Mouse (Mus musculus) adrenal gland, adult (tissue): ENCODE results near the gene Lcorl.

ENCODE experiments used
- DNase-seq, 2 experiments: peaks; one replicate each; pipeline ENCODE4 v3.0.0; 2022 to 2023; ENCODE audit warnings: low spot score in 1 of 2; ENCODE audit not compliant: inconsistent age in 2 of 2

Lcorl gene

GRCm38 (mm10) chr5:45857254-45858011 is at the start of gene Lcorl:
Gene Lcorl (minus strand): TSS chr5:45857615.
- peak; percentile 97 to 99 for DNase-seq

GRCm38 (mm10) chr5:45904683-45905082 is 47.3 kb upstream of the Lcorl start:
- DNase-seq: no peak

DNA sequence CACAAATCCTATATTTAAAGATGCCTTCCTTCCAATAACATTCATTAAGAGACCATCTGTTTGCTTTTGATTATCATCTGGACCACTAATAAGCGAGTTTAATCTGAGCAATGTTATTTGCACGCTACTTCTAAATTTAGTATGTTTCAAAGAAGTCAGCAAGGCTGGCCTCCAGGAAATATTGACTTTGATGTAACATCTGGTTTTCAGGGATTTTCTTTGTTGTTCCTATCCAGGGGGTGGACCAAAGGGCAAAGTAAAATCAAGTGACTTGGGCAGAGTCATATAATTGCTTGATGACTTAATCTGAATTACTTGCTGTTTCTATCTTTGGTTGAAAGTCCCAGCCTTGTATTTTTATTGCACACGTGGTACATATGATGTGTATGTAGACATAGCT is 45.8 kb upstream of the Lcorl start:
- DNase-seq: peak in 1 of 2 experiments; percentile 28

GRCm38 (mm10) chr5:45895362-45895761 is 37.9 kb upstream of the Lcorl start:
- no peak for DNase-seq

DNA sequence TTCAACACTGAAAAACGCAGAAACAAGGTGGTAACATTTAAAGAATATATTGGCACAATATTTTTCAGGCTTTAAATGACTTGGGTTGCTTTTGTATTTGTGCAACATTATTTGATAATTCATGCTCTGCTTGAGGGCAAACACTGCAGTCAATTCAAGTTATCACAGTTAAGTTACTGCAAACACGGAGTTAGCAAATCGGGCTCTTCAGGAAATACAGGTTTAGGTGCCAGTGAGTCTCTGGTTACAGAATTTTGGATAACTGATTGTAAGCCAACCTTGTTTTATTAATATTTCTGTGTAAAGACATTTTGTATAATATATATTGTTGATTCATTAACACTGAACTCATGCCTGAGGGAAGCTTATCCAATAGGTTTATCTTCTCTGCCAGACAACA is 36.3 kb upstream of the Lcorl start:
- no peak for DNase-seq

- DNase-seq: no peak
Measured at GRCm38 (mm10) chr5:45876328-45876727, 18.9 kb upstream of the Lcorl start.

GRCm38 (mm10) chr5:45875472-45875871 is 18.1 kb upstream of the Lcorl start:
- no peak for DNase-seq

DNA sequence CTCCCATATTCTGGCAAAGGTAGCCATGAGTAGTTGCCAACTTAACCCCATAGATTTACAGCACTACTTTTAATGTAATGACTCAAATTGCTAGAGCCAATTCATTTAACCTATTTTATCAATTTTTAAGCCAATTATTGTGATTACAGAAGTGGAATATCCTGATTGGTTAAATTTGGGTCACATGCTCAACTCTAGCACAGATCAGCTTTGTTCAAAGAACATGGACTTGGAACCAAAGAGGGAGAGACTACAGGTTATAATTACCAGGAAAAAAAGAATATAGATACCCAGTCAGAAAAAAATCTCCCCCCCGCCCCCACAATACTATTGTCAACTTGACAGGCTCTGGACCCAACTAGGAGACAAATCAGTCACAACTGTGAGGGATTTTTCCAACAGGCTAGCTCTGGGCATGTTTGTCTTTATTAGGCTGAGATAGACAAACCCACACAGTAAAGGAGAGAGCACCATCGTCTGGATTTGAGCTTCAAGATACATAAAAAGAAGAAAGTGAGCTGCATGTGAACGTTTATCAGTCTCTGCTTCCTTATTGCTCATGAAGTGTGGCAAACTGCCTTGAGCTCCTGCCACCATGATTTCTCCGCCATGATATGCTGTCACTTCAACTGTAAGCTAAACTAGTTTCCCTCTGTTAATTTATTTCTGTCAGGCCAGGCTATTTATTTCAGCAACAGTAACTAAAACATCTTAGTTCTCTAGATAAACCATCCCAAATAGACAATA is 17.0 kb upstream of the Lcorl start:
- no peak for DNase-seq

DNA sequence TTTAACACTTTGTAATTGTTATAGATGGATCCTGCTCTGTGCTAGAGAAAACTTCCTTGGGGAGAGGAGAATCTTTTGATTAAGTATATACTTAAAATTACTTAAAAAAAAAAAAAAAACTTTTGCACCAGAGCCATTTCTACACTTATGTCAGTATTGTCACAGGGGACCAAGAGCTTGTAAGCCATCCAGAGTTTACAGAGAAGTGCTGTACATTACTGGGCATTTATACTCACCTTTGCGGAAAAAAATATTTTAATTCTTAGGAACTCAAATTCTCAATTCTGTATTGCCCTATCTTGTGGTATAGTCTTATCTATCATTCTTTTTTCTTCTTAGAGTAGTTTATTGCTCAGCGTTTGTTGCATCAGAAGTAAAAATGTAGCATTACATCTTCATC is 953 bp upstream of the Lcorl start:
- no peak for DNase-seq

DNA sequence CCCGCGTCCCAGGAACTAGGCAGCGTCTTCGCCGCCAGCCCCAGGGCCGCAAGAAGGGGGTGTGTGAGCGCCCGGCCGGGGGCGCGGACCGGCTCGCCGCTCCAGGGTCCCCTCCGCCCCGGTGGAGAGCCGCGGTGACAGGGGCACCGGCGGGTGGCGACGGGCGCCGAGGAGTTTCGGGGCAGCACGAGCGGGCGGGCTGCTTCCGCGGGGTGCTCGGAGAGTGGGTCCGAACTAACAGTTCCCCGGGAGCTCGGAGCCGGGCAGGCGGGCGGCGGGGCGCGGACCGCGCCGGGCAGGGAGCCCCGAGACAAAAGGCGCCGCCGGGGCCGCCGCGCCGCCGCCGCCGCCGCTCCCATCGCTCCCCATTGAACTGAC is 550 bp downstream of the Lcorl start:
- no peak for DNase-seq

DNA sequence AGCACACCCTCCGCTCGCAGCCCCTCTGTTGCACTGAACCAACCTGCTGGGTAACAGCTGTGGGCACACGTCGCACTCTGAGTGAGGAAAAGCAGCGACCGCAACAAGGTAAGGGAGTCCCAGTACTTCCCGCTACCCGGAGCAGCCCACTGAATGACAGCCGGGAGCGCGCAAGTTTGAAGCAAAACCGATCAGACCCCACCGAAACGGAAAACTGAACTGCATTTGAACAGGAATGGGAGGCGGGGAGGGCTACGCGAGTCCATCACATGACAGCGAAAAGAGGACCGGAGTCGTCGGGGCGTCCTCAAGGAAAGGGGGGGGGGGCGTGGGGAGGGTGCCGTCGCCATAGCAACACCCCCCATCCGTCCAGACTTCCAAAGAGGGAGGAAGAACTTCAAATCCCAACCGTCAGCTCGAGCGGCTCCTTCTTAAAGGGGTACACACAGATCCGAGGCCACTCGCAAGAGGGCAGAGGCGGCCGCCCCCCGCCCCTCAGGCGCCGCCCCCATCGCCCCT is 1.1 kb downstream of the Lcorl start:
- DNase-seq: peak; percentile 66 to 89

DNA sequence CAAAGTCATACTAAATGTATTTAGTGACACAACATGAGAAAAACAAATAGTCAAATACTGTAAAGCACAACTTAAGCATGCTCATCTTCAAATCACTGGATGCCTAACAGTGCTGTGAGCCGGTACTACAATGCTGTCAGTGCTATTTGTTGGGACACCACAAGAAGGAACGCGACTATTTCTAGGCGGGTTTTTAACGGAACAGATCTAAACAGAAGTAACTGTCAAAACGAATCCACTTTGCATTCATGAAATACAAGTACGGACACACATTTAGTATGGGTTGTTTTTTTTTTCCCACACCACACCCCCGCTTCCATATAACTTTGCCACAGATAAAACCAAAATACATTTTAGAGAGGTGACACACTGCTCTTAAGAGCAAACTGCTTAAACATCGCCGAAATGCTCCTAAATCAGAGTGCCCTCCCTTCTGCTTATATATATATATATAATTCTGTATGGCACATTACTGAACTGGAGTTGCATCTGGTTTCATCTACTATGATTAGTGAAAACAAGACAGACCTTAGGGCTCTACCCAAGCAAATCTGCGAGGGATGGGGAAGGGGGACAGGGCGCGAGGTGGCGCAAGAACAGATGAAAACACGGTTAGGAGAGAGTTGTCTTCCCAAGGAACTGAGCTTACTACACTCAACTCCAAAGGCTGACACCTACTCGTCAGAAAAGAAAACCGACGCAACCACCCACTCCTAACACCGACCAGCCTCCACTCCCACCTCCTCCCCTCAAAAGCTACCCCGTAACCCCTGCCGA is 1.7 kb downstream of the Lcorl start:
- DNase-seq: peak; percentile 65 to 88

DNA sequence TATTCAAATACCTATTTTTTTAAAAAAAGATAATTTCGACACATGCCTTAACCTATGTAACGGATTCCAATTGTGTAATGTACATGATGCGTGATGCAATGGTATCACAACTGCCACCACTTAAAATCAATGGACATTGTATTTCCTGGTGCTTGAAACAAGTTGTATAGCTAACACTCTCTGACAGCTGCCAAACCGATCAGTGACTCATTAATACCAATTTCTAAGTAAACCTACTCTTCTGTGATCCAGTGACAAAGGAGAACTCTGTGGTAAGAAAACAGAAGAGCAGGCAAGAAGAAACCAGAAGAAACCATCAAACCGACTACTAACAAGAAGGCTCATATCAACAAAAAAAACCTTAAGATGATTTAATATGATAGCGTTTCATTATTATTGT is 12.7 kb downstream of the Lcorl start:
- DNase-seq: no peak

DNA sequence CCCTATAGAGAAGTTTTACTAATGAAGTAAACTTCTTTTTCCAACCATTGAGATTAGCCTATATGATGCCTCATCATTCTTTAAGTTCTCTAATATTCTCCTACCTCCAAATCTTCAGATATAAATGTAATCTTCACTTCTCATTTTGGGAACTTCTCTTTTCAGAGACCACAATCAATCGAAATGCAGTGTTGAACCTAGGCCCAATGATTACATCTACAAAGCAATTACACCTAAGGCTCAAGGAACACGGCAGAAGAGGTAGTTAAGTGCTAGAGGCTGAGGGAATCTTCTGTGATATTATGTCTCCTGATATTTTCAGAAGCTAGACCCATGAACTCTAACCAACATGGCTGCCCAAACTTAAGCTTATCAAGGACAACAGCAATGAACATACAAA is 22.3 kb downstream of the Lcorl start:
- DNase-seq: no peak

DNA sequence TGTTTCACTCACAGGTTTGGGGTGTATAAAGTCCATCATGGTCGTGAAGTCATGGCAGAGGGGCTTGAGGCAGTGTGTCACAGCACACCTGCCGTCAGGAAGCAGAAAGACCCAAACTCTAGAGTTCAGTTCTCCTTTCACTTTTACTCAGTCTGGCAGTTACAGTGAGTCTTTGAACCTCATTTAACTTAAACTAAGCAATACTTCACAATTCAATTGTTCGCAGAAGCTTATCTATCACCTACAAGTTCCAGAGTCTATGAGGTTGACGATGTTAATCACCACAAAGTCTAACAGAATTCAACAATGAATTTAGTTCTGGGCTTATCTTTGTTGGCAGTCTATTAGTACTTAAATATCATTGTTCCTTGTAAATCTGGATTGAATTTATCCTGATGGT is 45.9 kb downstream of the Lcorl start:
- no peak for DNase-seq

- DNase-seq: no peak
Measured at GRCm38 (mm10) chr5:45791864-45792263, 65.6 kb downstream of the Lcorl start.

- DNase-seq: no peak
Measured at GRCm38 (mm10) chr5:45790221-45790620, 67.2 kb downstream of the Lcorl start.

- DNase-seq: peak in 1 of 2 experiments; percentile 45
Measured at GRCm38 (mm10) chr5:45757502-45758121, 99.8 kb downstream of the Lcorl start.

DNA sequence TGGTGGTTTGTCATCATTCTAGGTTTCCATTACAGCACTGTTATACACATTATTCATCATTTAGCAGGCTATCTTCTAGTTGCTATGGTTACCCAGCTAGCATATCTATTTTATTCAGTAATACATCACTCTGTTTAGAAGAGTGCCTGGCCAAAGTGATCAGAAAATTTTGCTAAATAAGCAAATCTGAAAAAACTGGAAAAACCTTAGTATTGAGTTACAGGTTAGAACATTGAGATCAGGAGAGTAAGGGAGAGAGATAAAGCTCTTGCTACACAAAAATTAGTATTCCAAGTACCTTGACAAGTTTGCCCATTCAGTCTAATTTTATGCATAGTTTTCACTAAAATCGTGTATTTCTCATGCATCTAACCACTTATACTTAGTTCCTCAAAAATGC is 119.5 kb downstream of the Lcorl start:
- no peak for DNase-seq

DNA sequence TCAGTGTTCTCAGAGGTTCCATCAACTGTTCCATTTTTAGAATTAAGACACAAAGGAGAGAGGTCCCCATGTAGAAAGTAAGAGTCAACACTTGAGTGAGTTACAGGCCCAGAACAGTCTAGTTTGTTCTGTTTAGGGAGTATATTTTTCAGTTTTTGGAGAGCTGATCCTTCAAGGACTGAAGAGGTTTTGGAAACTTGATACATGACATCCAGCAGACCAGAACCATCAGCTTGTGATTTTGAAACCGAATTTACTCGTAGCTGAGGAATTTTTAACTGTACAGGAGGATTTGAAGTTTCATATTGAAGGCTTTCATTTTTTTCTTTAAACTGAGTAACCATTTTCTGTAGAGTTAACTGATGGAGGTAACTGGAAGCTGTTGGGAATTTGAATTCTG is 123.7 kb downstream of the Lcorl start:
- no peak for DNase-seq

- no peak for DNase-seq
Measured at GRCm38 (mm10) chr5:45718848-45719488, 138.4 kb downstream of the Lcorl start.
